ENCODE assay signal across 25 mouse cellular contexts in the genomic region with DNA sequence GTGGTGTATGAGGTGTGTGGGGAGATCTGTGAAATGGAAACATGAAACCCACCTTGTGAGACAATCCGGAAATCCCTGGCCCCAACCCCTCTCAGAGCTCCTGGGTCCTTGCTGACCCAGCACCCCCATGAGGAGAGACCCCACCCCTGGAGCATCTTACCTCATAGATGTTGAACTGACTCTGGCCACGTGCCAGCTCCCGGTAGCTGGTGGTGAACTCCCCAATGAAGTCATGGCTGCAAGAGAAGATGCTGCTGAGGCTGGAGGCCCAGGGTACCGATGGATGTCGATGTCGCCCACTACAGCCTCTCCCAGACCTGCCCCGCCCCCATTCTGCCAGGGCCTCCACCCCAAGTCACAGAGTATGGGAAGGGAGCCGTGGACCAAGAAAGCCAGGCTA. TPM values are rescaled to one million over a fixed set of nuclear protein-coding genes. Genes with fewer than 3 reads are reported as not detected.
"Had no signal": no experiment of that assay in that cellular context is flagged by ENCODE, and none has a peak within 500 bp of the region (broad histone marks: within the 10 kb centered on the region; RNA-seq: fewer than 3 reads in every experiment).

No protein-coding gene starts in this region.

- H3K36me3 ChIP-seq: heart, embryonic 13.5 days; heart, embryonic 15.5 days; hindbrain, embryonic 13.5 days; hindbrain, embryonic 15.5 days; kidney, embryonic 15.5 days; limb, embryonic 10.5 days; limb, embryonic 12.5 days had no signal

- DNase-seq: gastrocnemius, postnatal 14 days; gastrocnemius, postnatal 36 days; heart, adult 11 months; heart, adult 2 months; heart, postnatal 14 days; heart, postnatal 36 days; kidney, adult 11 months; kidney, adult 2 months; kidney, adult 9 months; kidney, postnatal 14 days; kidney, postnatal 36 days; liver had no signal

- H3K9me3 ChIP-seq: heart, embryonic 13.5 days; heart, embryonic 15.5 days; hindbrain, embryonic 13.5 days; hindbrain, embryonic 15.5 days; kidney, embryonic 15.5 days; limb, embryonic 10.5 days; limb, embryonic 12.5 days had no signal

- ATAC-seq: hindbrain, postnatal 0 days; intestine, embryonic 16.5 days had no signal

- H3K27me3 ChIP-seq: heart, embryonic 15.5 days; hindbrain, embryonic 15.5 days; kidney, embryonic 15.5 days; limb, embryonic 12.5 days had no signal

- H3K4me3 ChIP-seq: heart, adult 2 months; heart, embryonic 13.5 days; heart, embryonic 15.5 days; hindbrain, embryonic 13.5 days; hindbrain, embryonic 15.5 days; kidney, embryonic 15.5 days; left cerebral cortex, adult 2 months; limb, embryonic 10.5 days; limb, embryonic 12.5 days had no signal

RNA-seq across cellular contexts. Expression of a gene that starts 59.2 kb away (rescaled TPM):
- total RNA-seq: layer of hippocampus, adult 18-20 months had no signal
- polyA plus RNA-seq: heart, embryonic 11.5 days; hindbrain, embryonic 11.5 days had no signal
